Mouse (Mus musculus) ovary, postnatal 36 days (tissue): ENCODE data around the gene Dydc1.

Source experiments
- DNase-seq: peaks from one replicate; pipeline ENCODE4 v3.0.0; 2022; ENCODE audit warnings: low spot score, mixed read lengths

Dydc1 gene

DNA sequence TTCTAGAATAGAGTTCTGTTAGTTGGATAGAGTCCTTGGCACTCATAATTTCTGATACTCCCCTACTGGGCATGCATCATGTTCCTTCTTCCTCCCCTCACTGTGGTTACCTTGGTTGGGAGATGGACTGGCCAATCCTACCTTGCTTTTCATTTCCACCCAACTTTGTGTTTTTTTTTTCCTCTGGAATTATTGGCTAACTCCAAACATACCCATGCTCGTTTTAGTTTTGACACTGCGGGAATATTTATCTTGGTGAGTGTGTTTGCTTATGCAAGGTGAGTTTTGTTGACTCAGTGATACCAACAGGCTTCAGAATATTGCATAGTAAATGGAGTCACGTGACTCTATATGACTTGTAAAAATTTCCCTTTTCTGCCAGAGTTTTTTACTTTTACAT, 28.0 kb downstream of the Dydc1 start:
- no peak for DNase-seq

DNA sequence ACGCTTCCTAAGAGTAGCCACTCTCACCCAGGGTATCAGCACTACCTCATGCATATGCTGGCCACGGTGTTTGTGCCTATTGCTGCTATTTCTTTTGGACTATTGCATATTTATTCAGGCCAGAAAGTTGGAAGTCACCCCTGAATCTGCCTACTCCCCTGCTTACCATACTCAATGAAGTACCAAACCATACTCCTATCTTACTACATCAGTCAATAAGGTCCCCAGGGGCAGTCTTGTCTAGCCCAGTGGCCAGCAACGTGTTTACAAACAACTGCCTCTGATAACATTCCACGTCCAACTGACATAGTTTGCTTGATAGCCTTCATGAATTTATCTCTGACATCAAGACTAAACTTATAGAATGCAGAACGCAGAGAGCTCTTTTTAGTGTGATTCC, 28.5 kb downstream of the Dydc1 start:
- no peak for DNase-seq

DNA sequence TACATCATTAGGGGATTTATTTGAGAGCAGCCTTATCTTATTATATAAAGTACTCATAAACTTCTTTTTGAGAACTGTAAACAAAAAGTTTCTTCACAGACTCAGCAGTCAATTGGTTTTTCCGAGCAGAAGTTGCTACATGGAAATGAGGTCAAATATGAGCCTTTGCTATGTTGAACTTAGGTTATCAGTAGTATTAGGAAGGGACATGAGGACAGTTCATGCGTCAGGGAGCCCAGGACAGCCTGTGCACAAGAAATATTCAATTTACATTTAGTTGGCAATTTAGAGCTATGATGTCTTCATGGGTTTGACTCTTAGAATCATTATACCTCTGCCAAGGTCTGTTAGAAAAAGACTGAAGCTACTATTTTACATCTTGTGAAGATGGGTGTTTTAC, 29.6 kb downstream of the Dydc1 start:
- no peak for DNase-seq

GRCm38 (mm10) chr14:41104853-41105444, 32.2 kb downstream of the Dydc1 start, which contains the start of gene Mat1a:
Gene Mat1a (plus strand): TSS chr14:41105035.
- no peak for DNase-seq

DNA sequence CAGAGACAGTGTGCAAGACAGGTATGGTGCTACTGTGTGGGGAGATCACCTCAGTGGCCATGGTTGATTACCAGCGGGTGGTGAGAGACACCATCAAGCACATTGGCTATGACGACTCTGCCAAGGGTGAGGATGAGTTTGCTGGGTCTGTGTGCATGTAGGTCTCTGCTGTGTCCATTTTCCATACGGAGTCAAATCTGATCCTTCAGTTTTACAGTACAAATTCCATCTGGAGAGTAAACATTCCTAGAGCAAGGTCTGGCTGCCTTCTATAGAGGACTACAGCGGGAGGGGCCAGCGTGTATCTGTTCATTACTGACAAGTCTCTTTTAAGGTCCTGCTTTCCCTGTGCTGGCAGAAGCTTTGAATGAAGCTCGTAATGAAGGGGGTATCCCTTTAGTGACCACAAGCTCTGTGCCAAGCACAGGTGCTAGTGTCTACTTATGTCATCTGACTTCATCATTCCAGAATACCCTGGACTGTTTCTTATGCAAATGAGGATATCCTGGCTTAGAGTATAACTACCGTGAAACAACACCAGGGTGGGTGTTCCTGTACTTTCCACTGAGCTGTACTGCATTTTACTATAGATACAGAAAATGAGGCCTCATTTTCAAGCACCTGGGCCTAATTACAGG, 38.4 kb downstream of the Dydc1 start:
- DNase-seq, result no peak

DNA sequence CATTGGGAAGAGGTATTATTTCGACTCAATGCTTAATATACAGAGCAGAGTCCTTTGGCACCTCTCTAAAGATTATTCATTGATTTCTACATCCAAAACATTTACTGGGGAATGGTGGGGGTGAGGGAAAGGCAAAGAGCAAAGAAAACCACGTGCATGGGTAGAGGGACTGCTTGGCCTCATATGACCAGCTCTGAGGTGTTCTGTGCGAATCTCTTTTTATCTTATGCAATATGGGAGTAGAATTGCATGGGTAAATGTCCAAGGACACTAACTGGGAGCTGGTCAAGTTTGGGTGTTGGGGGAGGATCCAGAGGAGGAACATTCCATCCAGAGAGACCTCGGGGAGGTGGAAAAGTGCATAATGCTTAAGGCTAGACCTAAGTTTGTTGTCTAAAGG, 40.2 kb downstream of the Dydc1 start:
- DNase-seq, result no peak

DNA sequence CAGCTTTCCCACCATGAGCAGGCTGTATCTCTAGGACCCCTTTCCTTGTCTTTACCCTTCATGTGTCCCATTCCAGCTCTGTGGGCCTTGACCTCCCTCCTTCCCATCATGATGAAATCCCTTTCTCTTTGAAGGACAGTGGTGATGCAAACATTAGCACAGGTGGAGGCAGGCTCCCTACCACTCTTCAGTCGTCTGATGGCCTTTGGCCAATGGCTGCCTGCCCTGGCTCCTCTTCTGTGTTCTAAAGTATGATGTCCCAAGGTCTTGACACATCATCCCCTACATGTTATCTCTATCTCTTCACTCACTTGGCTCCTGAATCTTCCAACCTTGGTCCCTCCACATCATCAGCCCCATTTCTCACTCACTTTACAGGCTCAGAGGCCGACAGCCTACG, 43.6 kb downstream of the Dydc1 start:
- no peak for DNase-seq

- DNase-seq, result no peak
Measured at GRCm38 (mm10) chr14:41124683-41125082, 52.0 kb downstream of the Dydc1 start.

DNA sequence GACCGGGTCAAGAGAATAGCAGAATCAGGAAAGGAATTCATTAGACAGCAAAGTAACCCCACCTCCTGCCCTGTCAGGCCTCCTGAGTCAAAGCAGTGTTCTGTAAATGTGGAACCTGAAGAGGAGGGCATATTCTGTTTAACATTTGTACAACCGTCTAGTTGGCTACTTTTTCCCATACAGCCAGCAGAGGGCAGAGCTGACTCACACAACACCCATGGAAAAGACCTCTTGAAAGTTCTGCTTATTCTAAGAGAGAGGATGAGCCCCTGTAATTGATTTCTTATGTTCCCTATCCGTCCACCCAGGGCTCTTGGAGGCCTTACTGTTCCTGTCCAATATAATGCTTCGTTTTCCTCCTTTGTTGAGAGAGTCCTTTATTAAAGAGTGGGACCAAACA, 55.3 kb downstream of the Dydc1 start:
- DNase-seq, result no peak

DNA sequence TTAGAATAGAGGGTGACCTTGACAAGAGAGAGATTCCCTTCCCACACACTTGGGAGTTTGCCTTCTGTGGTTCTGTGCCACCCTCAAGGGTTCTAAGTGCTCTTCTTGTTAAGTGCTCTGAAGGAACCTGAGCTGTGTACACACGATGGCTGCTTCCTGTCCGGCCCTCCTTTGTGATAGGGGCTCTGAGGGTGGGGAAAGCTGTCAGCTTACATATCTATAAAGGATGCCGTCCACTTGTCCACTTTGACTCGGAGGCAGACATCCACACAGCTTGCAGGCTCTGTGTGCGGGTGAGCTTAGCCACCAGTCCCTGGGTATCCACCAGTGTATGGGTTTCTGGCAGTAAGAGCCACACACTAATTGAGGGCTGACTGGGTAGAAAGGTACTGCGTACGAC, 58.8 kb downstream of the Dydc1 start, which contains the start of gene Sftpa1:
Sftpa1 (plus strand) TSS at position 243 of the 400 bp plus-strand sequence.
- no peak for DNase-seq

DNA sequence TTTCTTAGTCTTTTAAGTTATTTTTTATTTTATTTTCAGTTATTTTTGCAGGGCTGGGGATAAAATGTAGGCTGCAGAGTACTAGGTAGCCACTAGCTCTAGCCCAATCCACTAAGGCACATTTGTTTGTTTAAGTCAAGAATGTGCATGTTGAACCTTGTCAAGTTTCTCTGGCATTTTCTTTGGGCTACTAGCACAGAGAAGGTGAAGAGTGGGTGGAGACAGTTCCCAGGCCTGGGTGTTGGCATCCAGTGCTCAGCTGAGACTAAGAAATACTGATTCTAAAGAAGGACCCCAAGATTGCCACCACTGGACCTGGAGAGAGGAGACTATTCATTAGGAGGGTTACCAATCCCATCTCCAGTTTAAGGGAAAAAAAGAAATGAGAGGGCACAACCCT, 64.3 kb downstream of the Dydc1 start:
- DNase-seq, result no peak

- DNase-seq, result no peak
Measured at GRCm38 (mm10) chr14:41140686-41141085, 68.0 kb downstream of the Dydc1 start.
